Mouse (Mus musculus) stomach, postnatal 0 days (tissue): ENCODE data around the gene Cdt1. TPM values are rescaled to one million over a fixed set of nuclear protein-coding genes. Genes with fewer than 3 reads are reported as not detected.

ENCODE experiments used
- ATAC-seq: fragments of 200-750 bp; cut with Nextera tagmentation; 2 replicates; pipeline ENCODE4 v1.8.0; 2017; ENCODE audit not compliant: low FRiP score, low TSS enrichment
- DNase-seq: peaks from one replicate; pipeline ENCODE4 v3.0.0-alpha.2; 2016; ENCODE audit warnings: low spot score
- H3K27ac ChIP-seq: fragments of 300-500 bp; sonication (generic); replicated peaks from 2 replicates; pipeline ENCODE4 v1.5.1; 2014; ENCODE audit warnings: mild to moderate bottlenecking, control low read depth
- H3K27me3 ChIP-seq: fragments of 300-500 bp; sonication (generic); 2 replicates; pipeline ENCODE4 v1.6.1; 2014; ENCODE audit warnings: low read length; ENCODE audit not compliant: control insufficient read depth, insufficient read depth
- H3K36me3 ChIP-seq: fragments of 300-500 bp; sonication (generic); 2 replicates; pipeline ENCODE4 v1.6.1; 2014; ENCODE audit warnings: low read length, mixed read lengths; ENCODE audit not compliant: control insufficient read depth, insufficient read depth
- H3K4me1 ChIP-seq: fragments of 300-500 bp; sonication (generic); replicated peaks from 2 replicates; pipeline ENCODE4 v1.6.1; 2014; ENCODE audit warnings: antibody characterized with exemption; ENCODE audit not compliant: control insufficient read depth, insufficient read depth
- H3K4me2 ChIP-seq: fragments of 300-500 bp; sonication (generic); replicated peaks from 2 replicates; pipeline ENCODE4 v1.6.1; 2014; ENCODE audit warnings: low read depth, mild to moderate bottlenecking, control low read depth, moderate library complexity
- H3K4me3 ChIP-seq: fragments of 300-500 bp; sonication (generic); 2 replicates; pipeline ENCODE4 v1.5.1; 2014; ENCODE audit warnings: low read depth, low read length, control low read depth
- H3K9ac ChIP-seq: fragments of 300-500 bp; sonication (generic); 2 replicates; pipeline ENCODE4 v1.6.1; 2014; ENCODE audit warnings: mild to moderate bottlenecking, low read length, control low read depth, mixed read lengths
- H3K9me3 ChIP-seq: fragments of 300-500 bp; sonication (generic); 2 replicates; pipeline ENCODE4 v1.6.1; 2016; ENCODE audit warnings: low read length; ENCODE audit not compliant: control insufficient read depth
- CTCF ChIP-seq: IDR thresholded peaks from 2 replicates; pipeline ENCODE4 v1.5.1; 2016; ENCODE audit warnings: antibody characterized with exemption, low read depth, mild to moderate bottlenecking, moderate library complexity
- EP300 ChIP-seq: optimal IDR thresholded peaks from 2 replicates; pipeline ENCODE3; 2016; ENCODE audit warnings: antibody characterized with exemption
- WGBS: fragments of 180-500 bp; shearing (Covaris S2); extraction: QIAGEN DNeasy Blood & Tissue Kit; methylation state at CpG from one replicate; pipeline ENCODE4 v1.1.7; 2014; 5-methylcytosine and 5-hydroxymethylcytosine counted together
- polyA plus RNA-seq: library from polyadenylated mRNA; unstranded; fragments of >200 nt; fragmentation: Nextera tagmentation; extraction: Ambion mirVana; gene quantifications from 2 replicates; pipeline ENCODE4 v1.2.1, GENCODE M21; 2015

Gene Cdt1
- polyA plus RNA-seq, 1 experiment from 2014 or later, result 11.8 TPM

GRCm38 (mm10) chr8:122576648-122577022, 8.8 kb downstream of the Cdt1 start, which contains the start of gene Aprt:
Gene Aprt, minus strand, starts transcription at chr8:122576909.
- peaks cover 6% of the 10 kb centered on the region; the same call in 1 of the 2 replicates for H3K4me1 ChIP-seq
- WGBS, result 2% methylated on average over 39 of the region's 39 CpGs
- ATAC-seq, result peak; percentile 90

DNA sequence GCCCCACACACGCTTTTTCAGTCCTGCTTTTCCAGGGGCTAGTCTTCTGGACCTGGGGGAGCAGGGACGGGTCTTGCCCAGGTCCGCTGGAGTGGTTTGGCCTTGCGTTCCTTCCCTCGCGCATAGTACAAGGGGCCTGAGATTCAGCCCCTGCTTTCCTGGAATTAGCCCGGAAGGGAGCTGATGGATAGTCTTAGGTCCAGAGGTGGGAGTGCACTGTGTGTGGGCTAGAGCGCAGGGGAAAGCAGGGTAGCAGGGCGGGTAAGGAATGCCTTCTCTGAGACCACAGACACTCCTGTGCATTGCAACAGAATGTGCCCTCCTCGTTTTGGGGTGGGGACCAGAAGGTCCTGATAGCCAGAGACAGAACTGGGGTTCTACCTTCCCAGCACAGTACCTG, 9.3 kb downstream of the Cdt1 start:
- H3K27ac ChIP-seq, result no peak overlapping the region
- ATAC-seq (peak; percentile 11; the same call in 1 of the 2 replicates), DNase-seq (no peak)
- H3K4me1 ChIP-seq, result peaks cover 6% of the 10 kb centered on the region; the same call in 1 of the 2 replicates
- H3K36me3 ChIP-seq, result peaks cover 2% of the 10 kb centered on the region; the same call in 1 of the 2 replicates
- H3K9me3 ChIP-seq, result no peaks in the 10 kb centered on the region
- no peaks in the 10 kb centered on the region for H3K27me3 ChIP-seq
- 27% methylated on average over 10 of the region's 10 CpGs for WGBS
- H3K4me3 ChIP-seq, result peak overlapping the region; percentile 57
- H3K4me2 ChIP-seq, result peak overlapping the region; percentile 69
- TF ChIP-seq CTCF, result no peak
- TF ChIP-seq EP300, result no peak
- 0 out of 2 replicates have a peak overlapping the region, but pooled peaks have one; percentile 23 for H3K9ac ChIP-seq

More at GRCm38 (mm10) chr8:122576648-122577022, 8.8 kb downstream of the Cdt1 start, which contains the start of gene Aprt:
- TF ChIP-seq CTCF (no peak), EP300 (no peak)
- Histone ChIP-seq H3K36me3 (peaks cover 7% of the 10 kb centered on the region), H3K4me3 (peak within 1 kb of the TSS; percentile 57), H3K9me3 (no peaks in the 10 kb centered on the region), H3K27ac (peak within 1 kb of the TSS; percentile 77), H3K27me3 (no peaks in the 10 kb centered on the region), H3K9ac (peak within 1 kb of the TSS; percentile 70), H3K4me2 (peak within 1 kb of the TSS; percentile 69)
- DNase-seq, result peak; percentile 98

DNA sequence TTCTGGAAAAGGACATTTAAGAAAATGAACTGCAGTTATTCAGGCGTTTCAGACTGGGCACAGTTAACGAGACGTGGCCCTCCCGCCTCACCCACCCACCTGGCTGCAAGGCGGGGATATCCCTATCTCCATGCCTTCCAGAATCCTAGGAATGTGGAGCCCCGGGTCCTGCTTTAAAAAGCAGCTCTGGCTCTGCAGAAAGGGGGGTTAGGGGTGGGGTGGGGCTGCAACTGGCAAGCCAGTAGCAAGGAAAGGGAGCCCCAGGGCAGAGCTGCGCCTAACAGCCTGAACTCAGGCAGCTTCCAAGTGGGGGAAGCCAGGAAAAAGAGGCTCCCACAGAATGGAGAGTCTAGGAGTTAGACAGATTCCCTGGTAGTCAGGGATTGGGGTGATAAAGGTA, 11.4 kb downstream of the Cdt1 start:
- TF ChIP-seq CTCF, result no peak
- TF ChIP-seq EP300, result no peak
- H3K27ac ChIP-seq, result no peak overlapping the region
- no peak overlapping the region for H3K4me3 ChIP-seq
- DNase-seq (peak; percentile 40), ATAC-seq (no peak)
- H3K4me1 ChIP-seq, result peaks cover 6% of the 10 kb centered on the region; the same call in 1 of the 2 replicates
- no peaks in the 10 kb centered on the region for H3K27me3 ChIP-seq
- H3K36me3 ChIP-seq, result no peaks in the 10 kb centered on the region
- WGBS, result 37% methylated on average over 7 of the region's 7 CpGs
- no peak overlapping the region for H3K4me2 ChIP-seq
- H3K9me3 ChIP-seq, result no peaks in the 10 kb centered on the region
- H3K9ac ChIP-seq, result no peak overlapping the region

DNA sequence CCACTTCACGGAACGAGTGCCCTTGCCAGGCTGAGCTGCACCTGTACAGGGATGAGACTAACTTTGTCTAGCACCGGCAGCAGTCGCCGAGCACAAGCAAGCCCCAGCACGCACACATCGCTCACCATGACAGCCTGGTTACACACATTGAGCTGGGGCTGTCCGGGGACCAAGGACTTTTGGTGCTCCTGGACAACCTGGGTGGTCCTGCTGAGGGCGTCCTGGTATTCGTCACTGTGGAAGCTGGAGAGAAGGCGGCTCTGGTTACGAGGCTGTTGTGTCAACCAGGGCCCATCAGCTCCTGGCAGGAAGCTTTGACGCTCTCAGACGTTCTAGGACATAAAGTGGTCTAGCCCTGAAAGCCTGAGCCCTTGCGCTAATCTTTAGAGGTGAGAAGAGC, 13.1 kb downstream of the Cdt1 start:
- H3K36me3 ChIP-seq, result no peaks in the 10 kb centered on the region
- 23% methylated on average over 14 of the region's 15 CpGs for WGBS
- no peak overlapping the region for H3K4me2 ChIP-seq
- no peaks in the 10 kb centered on the region for H3K9me3 ChIP-seq
- ATAC-seq (no peak), DNase-seq (no peak)
- H3K27ac ChIP-seq, result no peak overlapping the region
- H3K4me1 ChIP-seq, result peaks cover 3% of the 10 kb centered on the region; the same call in 1 of the 2 replicates
- no peak overlapping the region for H3K4me3 ChIP-seq
- H3K27me3 ChIP-seq, result no peaks in the 10 kb centered on the region
- H3K9ac ChIP-seq, result no peak overlapping the region
- TF ChIP-seq EP300 (no peak), CTCF (no peak)

DNA sequence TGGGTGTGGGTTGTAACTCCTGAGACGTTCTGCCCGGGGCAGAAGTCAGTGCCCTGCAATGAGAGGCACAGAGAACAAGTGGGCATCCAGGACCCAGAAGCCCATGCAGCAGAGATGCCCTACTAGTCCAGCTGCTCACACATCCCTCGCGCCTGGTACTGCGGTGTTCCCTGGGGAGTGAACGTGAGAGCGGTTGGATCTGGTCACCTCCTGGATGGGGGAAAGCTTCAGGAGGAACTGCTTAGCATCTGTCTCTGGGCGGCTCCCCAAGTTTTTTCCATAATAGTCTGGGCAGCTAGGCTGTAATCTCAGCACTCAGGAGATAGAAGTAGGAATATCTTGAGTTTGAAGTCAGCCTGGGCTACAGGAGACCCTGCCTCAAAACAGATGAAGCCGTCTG, 17.2 kb downstream of the Cdt1 start:
- 78% methylated on average over 9 of the region's 9 CpGs for WGBS
- peak overlapping the region; percentile 80 for H3K27ac ChIP-seq
- ATAC-seq, result no peak
- H3K4me3 ChIP-seq, result no peak overlapping the region
- no peak overlapping the region for H3K4me2 ChIP-seq
- H3K9me3 ChIP-seq, result no peaks in the 10 kb centered on the region
- H3K36me3 ChIP-seq, result no peaks in the 10 kb centered on the region
- TF ChIP-seq CTCF (no peak), EP300 (no peak)
- H3K27me3 ChIP-seq, result no peaks in the 10 kb centered on the region
- DNase-seq, result no peak
- H3K4me1 ChIP-seq, result no peaks in the 10 kb centered on the region
- H3K9ac ChIP-seq, result no peak overlapping the region

DNA sequence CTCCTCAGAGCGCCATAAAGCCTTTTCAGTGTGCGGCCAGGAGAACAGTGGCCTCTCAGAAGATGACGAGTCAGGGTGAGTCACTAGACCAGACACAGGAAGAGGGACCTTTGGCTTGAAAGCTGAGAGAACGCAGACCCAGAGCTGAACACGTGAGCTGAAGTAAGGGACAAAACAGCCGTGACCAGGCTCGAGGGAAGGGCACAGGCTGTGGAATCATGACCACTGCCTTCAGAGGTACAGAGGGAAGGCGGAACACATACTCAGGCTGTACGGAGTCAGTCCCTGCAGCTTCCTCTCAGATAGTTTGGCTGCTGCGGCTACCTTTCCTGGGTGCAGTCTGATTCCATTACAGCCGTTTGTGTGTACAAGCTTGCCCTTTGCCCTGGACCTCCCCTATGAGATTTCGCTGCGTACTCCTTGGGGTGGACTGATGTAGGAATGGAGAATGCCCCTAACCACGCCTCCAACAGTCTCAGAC, 17.6 kb downstream of the Cdt1 start:
- Histone ChIP-seq H3K4me2 (no peak overlapping the region), H3K9me3 (no peaks in the 10 kb centered on the region), H3K36me3 (no peaks in the 10 kb centered on the region), H3K9ac (no peak overlapping the region), H3K27ac (peak overlapping the region; percentile 80), H3K27me3 (no peaks in the 10 kb centered on the region), H3K4me1 (no peaks in the 10 kb centered on the region), H3K4me3 (no peak overlapping the region)
- 33% methylated on average over 14 of the region's 14 CpGs for WGBS
- TF ChIP-seq CTCF (no peak), EP300 (no peak)
- DNase-seq, result peak; percentile 75
- ATAC-seq, result peak; percentile 70
